Mouse (Mus musculus): ENCODE data around the gene Fgd6.

- TF ChIP-seq POLR2AphosphoS5 (IDR thresholded peaks at IDR 0.05; ENCODE audit: borderline replicate concordance, low read depth, low read length) (no peak), CTCF (IDR thresholded peaks at IDR 0.05 in 2 of 3, conservative IDR thresholded peaks at IDR 0.05 in 1 of 3; ENCODE audit: control insufficient read depth in 1 of 3, insufficient read depth in 1 of 3, low read depth in 2 of 3, low read length in 3 of 3, poor library complexity in 1 of 3, severe bottlenecking in 1 of 3) (no peak), JUND (IDR thresholded peaks at IDR 0.05; ENCODE audit: low read depth, low read length) (no peak), CHD2 (IDR thresholded peaks at IDR 0.05; ENCODE audit: low read length) (no peak), ZC3H11A (IDR thresholded peaks at IDR 0.05; ENCODE audit: low read depth, low read length) (no peak), EP300 (IDR thresholded peaks at IDR 0.05; ENCODE audit: low read depth in 1 of 2, low read length in 2 of 2) (no peak), GATA1 (IDR thresholded peaks at IDR 0.05; ENCODE audit: low read depth, low read length) (no peak), HCFC1 (IDR thresholded peaks at IDR 0.05; ENCODE audit: low read depth, low read length) (no peak), CHD1 (IDR thresholded peaks at IDR 0.05; ENCODE audit: low read depth, low read length) (no peak), POLR2A (IDR thresholded peaks at IDR 0.05; ENCODE audit: control insufficient read depth in 1 of 2, insufficient read depth in 1 of 2, low read depth in 1 of 2, low read length in 2 of 2, poor library complexity in 1 of 2) (no peak), MEF2A (IDR thresholded peaks at IDR 0.05; ENCODE audit: extremely low read depth, insufficient replicate concordance, low read depth, low read length, poor library complexity, severe bottlenecking) (no peak), BHLHE40 (IDR thresholded peaks at IDR 0.05; ENCODE audit: borderline replicate concordance, low read depth, low read length) (no peak), UBTF (IDR thresholded peaks at IDR 0.05; ENCODE audit: borderline replicate concordance, insufficient read depth, low read depth, low read length) (no peak)
Observed at GRCm38 (mm10) chr10:94172706-94173105, 136.9 kb downstream of the Fgd6 start.

Measured in MEL (cell line).